Mouse (Mus musculus) bone marrow macrophage, adult 2 months (primary cell): ENCODE results near the gene Tbc1d7.

Experiments used
- CTCF ChIP-seq: IDR thresholded peaks from 2 replicates; pipeline ENCODE4 v1.5.1; 2012; ENCODE audit warnings: low read depth, mild to moderate bottlenecking, low read length, moderate library complexity
- POLR2A ChIP-seq: IDR thresholded peaks from 2 replicates; pipeline ENCODE4 v1.6.1; 2012; ENCODE audit warnings: mild to moderate bottlenecking, low read depth, low read length, borderline replicate concordance

- TF ChIP-seq POLR2A (no peak), CTCF (no peak)
These were observed 29.2 kb upstream of the Tbc1d7 start for GRCm38 (mm10) chr13:43200473-43200872.
